Mouse (Mus musculus): Measurements from ENCODE around the gene Ttc13. TPM values are rescaled to one million over a fixed set of nuclear protein-coding genes. Genes with fewer than 3 reads are reported as not detected.

Ttc13 gene
- polyA plus RNA-seq, 1 experiment from 2014 or later = 47.0 TPM

- H3K9ac ChIP-seq = no peak overlapping the region
- no peaks in the 10 kb centered on the region for H3K27me3 ChIP-seq
- H3K36me3 ChIP-seq = peaks cover 75% of the 10 kb centered on the region
- H3K4me1 ChIP-seq = no peaks in the 10 kb centered on the region
- no peaks in the 10 kb centered on the region for H3K9me3 ChIP-seq (replicated peaks)
- H3K4me3 ChIP-seq (replicated peaks) = no peak overlapping the region
- ATAC-seq (replicated peaks; ENCODE audit: low FRiP score) = no peak
- WGBS = 87% methylated on average over 3 of the region's 3 CpGs
- no peak overlapping the region for H3K4me2 ChIP-seq
- H3K27ac ChIP-seq = no peak overlapping the region
Measured at GRCm38 (mm10) chr8:124702183-124702582, 19.6 kb downstream of the Ttc13 start.

- H3K27ac ChIP-seq = no peak overlapping the region
Measured at GRCm38 (mm10) chr8:124701023-124701422, 20.8 kb downstream of the Ttc13 start.

GRCm38 (mm10) chr8:124700271-124700670 lies 21.5 kb downstream of the Ttc13 start:
- Histone ChIP-seq H3K9me3 (replicated peaks) (no peaks in the 10 kb centered on the region), H3K9ac (no peak overlapping the region), H3K27ac (no peak overlapping the region), H3K4me2 (no peak overlapping the region), H3K4me1 (no peaks in the 10 kb centered on the region), H3K27me3 (no peaks in the 10 kb centered on the region), H3K36me3 (peaks cover 69% of the 10 kb centered on the region), H3K4me3 (replicated peaks) (no peak overlapping the region)
- ATAC-seq (replicated peaks; ENCODE audit: low FRiP score) = no peak
- WGBS = 93% methylated on average over 5 of the region's 5 CpGs

More at GRCm38 (mm10) chr8:124701023-124701422, 20.8 kb downstream of the Ttc13 start:
- no peaks in the 10 kb centered on the region for H3K27me3 ChIP-seq
- WGBS = 84% methylated on average over 9 of the region's 9 CpGs
- no peak overlapping the region for H3K4me3 ChIP-seq (replicated peaks)
- H3K4me1 ChIP-seq = no peaks in the 10 kb centered on the region
- ATAC-seq (replicated peaks; ENCODE audit: low FRiP score) = no peak
- H3K9ac ChIP-seq = no peak overlapping the region
- H3K4me2 ChIP-seq = no peak overlapping the region
- H3K9me3 ChIP-seq (replicated peaks) = no peaks in the 10 kb centered on the region
- H3K36me3 ChIP-seq = peaks cover 71% of the 10 kb centered on the region

- peaks cover 73% of the 10 kb centered on the region for H3K36me3 ChIP-seq
- ATAC-seq (replicated peaks; ENCODE audit: low FRiP score) = no peak
- WGBS = 94% methylated on average over 22 of the region's 22 CpGs
Measured at GRCm38 (mm10) chr8:124695424-124696100, 26.2 kb downstream of the Ttc13 start.

GRCm38 (mm10) chr8:124691706-124692105 lies 30.1 kb downstream of the Ttc13 start:
- H3K27me3 ChIP-seq = no peaks in the 10 kb centered on the region
- no peaks in the 10 kb centered on the region for H3K9me3 ChIP-seq (replicated peaks)
- H3K4me3 ChIP-seq (replicated peaks) = no peak overlapping the region
- H3K36me3 ChIP-seq = peaks cover 61% of the 10 kb centered on the region
- 91% methylated on average over 4 of the region's 4 CpGs for WGBS
- H3K27ac ChIP-seq = no peak overlapping the region
- no peak overlapping the region for H3K4me2 ChIP-seq
- no peak for ATAC-seq (replicated peaks; ENCODE audit: low FRiP score)
- no peaks in the 10 kb centered on the region for H3K4me1 ChIP-seq
- H3K9ac ChIP-seq = no peak overlapping the region

More at GRCm38 (mm10) chr8:124695424-124696100, 26.2 kb downstream of the Ttc13 start:
- Histone ChIP-seq H3K27me3 (no peaks in the 10 kb centered on the region), H3K4me1 (no peaks in the 10 kb centered on the region), H3K27ac (no peak overlapping the region), H3K4me2 (no peak overlapping the region), H3K9me3 (replicated peaks) (no peaks in the 10 kb centered on the region), H3K9ac (no peak overlapping the region), H3K4me3 (replicated peaks) (no peak overlapping the region)

GRCm38 (mm10) chr8:124688899-124689298 lies 32.9 kb downstream of the Ttc13 start:
- WGBS = 79% methylated on average over 13 of the region's 13 CpGs
- H3K27ac ChIP-seq = no peak overlapping the region
- no peak for ATAC-seq (replicated peaks; ENCODE audit: low FRiP score)

GRCm38 (mm10) chr8:124682218-124682617 lies 39.6 kb downstream of the Ttc13 start:
- Histone ChIP-seq H3K4me1 (0 out of 2 replicates have a peak, but pooled peaks cover 2% of the 10 kb centered on the region), H3K9me3 (replicated peaks) (no peaks in the 10 kb centered on the region), H3K9ac (no peak overlapping the region), H3K4me2 (no peak overlapping the region), H3K27me3 (no peaks in the 10 kb centered on the region), H3K36me3 (peaks cover 75% of the 10 kb centered on the region), H3K27ac (no peak overlapping the region), H3K4me3 (replicated peaks) (no peak overlapping the region)
- 86% methylated on average over 10 of the region's 10 CpGs for WGBS
- no peak for ATAC-seq (replicated peaks; ENCODE audit: low FRiP score)

More at GRCm38 (mm10) chr8:124688899-124689298, 32.9 kb downstream of the Ttc13 start:
- H3K4me2 ChIP-seq = no peak overlapping the region
- H3K27me3 ChIP-seq = no peaks in the 10 kb centered on the region
- H3K9me3 ChIP-seq (replicated peaks) = no peaks in the 10 kb centered on the region
- no peak overlapping the region for H3K4me3 ChIP-seq (replicated peaks)
- H3K9ac ChIP-seq = no peak overlapping the region
- H3K4me1 ChIP-seq = no peaks in the 10 kb centered on the region
- H3K36me3 ChIP-seq = peaks cover 69% of the 10 kb centered on the region

- no peak for ATAC-seq (replicated peaks; ENCODE audit: low FRiP score)
- Histone ChIP-seq H3K9ac (no peak overlapping the region), H3K9me3 (replicated peaks) (no peaks in the 10 kb centered on the region), H3K4me3 (replicated peaks) (no peak overlapping the region), H3K4me1 (0 out of 2 replicates have a peak, but pooled peaks cover 4% of the 10 kb centered on the region), H3K27ac (no peak overlapping the region), H3K27me3 (no peaks in the 10 kb centered on the region), H3K36me3 (peaks cover 76% of the 10 kb centered on the region), H3K4me2 (no peak overlapping the region)
- WGBS = 82% methylated on average over 10 of the region's 10 CpGs
Measured at GRCm38 (mm10) chr8:124681792-124682157, 40.0 kb downstream of the Ttc13 start.

- H3K27me3 ChIP-seq = no peaks in the 10 kb centered on the region
- no peak overlapping the region for H3K4me3 ChIP-seq (replicated peaks)
- no peak overlapping the region for H3K27ac ChIP-seq
- H3K9ac ChIP-seq = no peak overlapping the region
- WGBS = 89% methylated on average over 10 of the region's 10 CpGs
- no peaks in the 10 kb centered on the region for H3K9me3 ChIP-seq (replicated peaks)
- H3K36me3 ChIP-seq = peaks cover 75% of the 10 kb centered on the region
- ATAC-seq (replicated peaks; ENCODE audit: low FRiP score) = no peak
- H3K4me2 ChIP-seq = no peak overlapping the region
- H3K4me1 ChIP-seq = 0 out of 2 replicates have a peak, but pooled peaks cover 4% of the 10 kb centered on the region
Measured at GRCm38 (mm10) chr8:124681077-124681791, 40.5 kb downstream of the Ttc13 start.

GRCm38 (mm10) chr8:124678246-124678645 lies 43.5 kb downstream of the Ttc13 start:
- no peak overlapping the region for H3K9ac ChIP-seq
- 86% methylated on average over 13 of the region's 13 CpGs for WGBS
- no peak overlapping the region for H3K4me3 ChIP-seq (replicated peaks)
- no peaks in the 10 kb centered on the region for H3K27me3 ChIP-seq
- no peaks in the 10 kb centered on the region for H3K9me3 ChIP-seq (replicated peaks)
- H3K36me3 ChIP-seq = peaks cover 68% of the 10 kb centered on the region
- H3K4me1 ChIP-seq = 0 out of 2 replicates have a peak, but pooled peaks cover 4% of the 10 kb centered on the region
- no peak overlapping the region for H3K4me2 ChIP-seq
- no peak overlapping the region for H3K27ac ChIP-seq
- ATAC-seq (replicated peaks; ENCODE audit: low FRiP score) = no peak

- Histone ChIP-seq H3K4me1 (0 out of 2 replicates have a peak, but pooled peaks cover 4% of the 10 kb centered on the region), H3K27me3 (no peaks in the 10 kb centered on the region), H3K36me3 (peaks cover 71% of the 10 kb centered on the region), H3K9ac (no peak overlapping the region), H3K9me3 (replicated peaks) (no peaks in the 10 kb centered on the region), H3K4me2 (no peak overlapping the region), H3K4me3 (replicated peaks) (no peak overlapping the region), H3K27ac (peak overlapping the region; percentile 61)
- WGBS = 49% methylated on average over 12 of the region's 12 CpGs
- ATAC-seq (replicated peaks; ENCODE audit: low FRiP score) = peak; percentile 74
Measured at GRCm38 (mm10) chr8:124677486-124677885, 44.3 kb downstream of the Ttc13 start.

- no peak overlapping the region for H3K9ac ChIP-seq
- no peak overlapping the region for H3K4me2 ChIP-seq
- peak; percentile 29; the same call in 1 of the 2 replicates for ATAC-seq (replicated peaks; ENCODE audit: low FRiP score)
- peaks cover 73% of the 10 kb centered on the region for H3K36me3 ChIP-seq
- H3K27me3 ChIP-seq = no peaks in the 10 kb centered on the region
- no peak overlapping the region for H3K4me3 ChIP-seq (replicated peaks)
- 91% methylated on average over 7 of the region's 7 CpGs for WGBS
- peak overlapping the region; percentile 61 for H3K27ac ChIP-seq
- 0 out of 2 replicates have a peak, but pooled peaks cover 4% of the 10 kb centered on the region for H3K4me1 ChIP-seq
- H3K9me3 ChIP-seq (replicated peaks) = no peaks in the 10 kb centered on the region
Measured at GRCm38 (mm10) chr8:124677078-124677477, 44.7 kb downstream of the Ttc13 start.

Measured in kidney, embryonic 15.5 days (tissue).